Mouse (Mus musculus) B cell, adult 2 months (primary cell): Measurements from ENCODE around the gene Thada.
A peak's percentile ranks its signal among the peaks of the same experiment; 100 is the strongest.

Source experiments
- DNase-seq, 2 experiments: peaks; one replicate each; pipeline ENCODE4 v3.0.0; 2022

Thada gene

DNA sequence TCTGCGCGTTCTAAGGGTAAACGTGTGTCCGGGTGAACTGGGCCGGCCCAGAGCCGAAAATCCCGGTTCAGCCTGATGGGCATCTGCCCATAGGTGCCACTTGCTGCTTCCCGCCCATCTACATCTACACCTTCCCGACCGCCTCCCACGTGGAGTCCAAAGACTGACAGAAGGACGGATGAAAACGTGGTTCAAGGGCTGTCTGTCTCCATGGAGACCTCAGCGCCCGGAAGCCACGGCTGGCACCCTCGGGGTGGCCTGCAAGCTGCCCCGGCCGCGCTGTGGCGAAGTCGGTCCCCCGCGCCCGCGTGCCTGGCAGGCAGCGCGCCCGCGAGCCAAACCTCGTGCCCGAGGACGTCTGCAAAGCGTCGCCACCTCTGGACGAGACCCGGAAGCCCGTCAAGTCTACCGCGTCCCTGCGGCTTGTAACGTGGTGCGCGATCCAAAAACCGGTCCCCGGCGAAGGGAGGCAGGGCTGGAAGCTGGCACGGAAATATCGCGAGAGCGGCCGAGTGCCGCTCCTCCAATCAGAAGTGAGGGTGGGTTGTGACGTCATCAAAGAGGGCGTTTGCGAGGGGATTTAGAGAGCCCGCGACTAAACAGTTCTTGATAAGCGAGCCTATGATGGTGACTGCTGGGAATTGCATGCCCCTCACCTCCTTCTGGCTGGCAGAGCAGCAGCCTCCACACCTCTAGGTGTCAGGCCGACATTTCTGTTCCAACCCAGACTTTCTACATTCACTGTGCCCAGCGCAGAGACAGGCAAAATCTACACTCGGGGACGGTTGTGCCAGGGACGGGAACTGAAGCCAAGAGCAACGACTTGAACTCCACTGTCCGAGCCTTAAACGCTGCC, at the start of gene Thada:
Thada (minus strand) TSS at position 453 of the 856 bp plus-strand sequence.
- peak; percentile 99 for DNase-seq

DNA sequence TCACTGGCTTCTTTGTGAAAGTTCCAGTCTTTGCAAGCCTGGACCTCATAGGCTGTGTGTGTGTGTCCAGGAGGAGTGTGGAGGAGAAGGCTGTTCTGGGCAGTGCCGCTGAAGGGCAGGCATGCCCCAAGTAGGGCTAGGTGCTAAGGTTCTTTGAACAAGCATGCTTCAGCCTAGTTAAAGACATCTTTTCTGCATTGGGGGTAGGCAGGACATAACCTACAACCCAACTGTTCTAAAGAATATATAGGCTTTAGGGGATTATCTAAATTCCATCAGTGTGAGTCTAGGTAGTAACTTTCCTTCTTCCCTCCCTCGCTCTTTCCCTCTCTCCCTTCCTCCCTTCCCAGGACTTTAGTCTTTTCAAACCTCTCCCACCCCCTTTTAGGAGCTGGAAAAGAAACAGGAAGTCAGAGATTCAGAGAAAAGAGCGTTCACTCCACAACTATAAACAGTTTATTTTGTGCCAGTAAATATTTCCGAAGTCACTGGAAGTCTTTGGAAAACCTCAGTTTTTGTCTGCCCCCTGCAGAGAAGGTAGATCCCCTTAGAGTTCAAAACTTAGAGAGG, 46.6 kb upstream of the Thada start:
- DNase-seq = peak in 1 of 2 experiments; percentile 11

DNA sequence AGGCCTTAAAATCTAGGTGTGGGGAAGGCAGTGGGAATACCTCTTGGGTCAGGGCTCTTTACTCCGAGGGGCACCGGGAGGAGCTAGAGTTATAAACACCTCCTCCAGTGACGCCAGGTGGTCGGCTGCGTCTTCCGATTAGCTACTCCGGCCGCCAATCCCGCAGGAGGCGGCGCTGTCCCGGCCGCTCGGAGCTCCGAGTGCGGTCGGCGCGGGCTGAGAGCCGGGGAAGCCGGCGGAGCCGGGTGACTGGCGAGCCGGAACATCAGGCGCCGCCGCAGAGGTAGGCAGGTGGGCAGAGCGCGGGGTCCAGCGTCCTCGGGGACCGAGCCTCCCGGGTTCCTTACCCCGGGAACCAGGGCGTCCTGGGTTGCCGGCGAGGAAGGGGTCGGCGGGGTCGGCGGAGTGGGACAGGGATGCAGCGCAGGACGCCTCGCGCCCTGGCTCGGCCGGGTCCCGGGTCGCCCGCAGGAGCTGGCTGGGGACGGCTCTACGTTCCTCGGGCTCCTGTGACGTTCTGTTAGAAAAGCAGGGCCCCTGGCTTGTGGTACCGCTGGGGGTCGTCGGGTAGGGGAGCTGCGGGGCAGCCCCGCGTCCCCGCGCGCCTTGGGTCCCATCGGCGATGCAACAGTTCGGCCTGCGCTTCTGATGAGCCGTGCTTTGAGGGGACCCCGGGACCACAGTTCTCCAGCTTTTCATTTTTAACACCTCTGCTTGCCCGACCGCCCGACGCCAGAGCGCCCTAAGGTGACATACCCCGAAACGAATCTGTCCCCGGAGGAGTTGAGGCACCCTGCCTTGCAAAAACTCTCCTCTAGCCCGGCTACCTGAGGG, 45.9 kb upstream of the Thada start, which contains the start of gene Plekhh2:
Plekhh2 (plus strand) TSS at position 214 of the 834 bp plus-strand sequence.
- peak; percentile 4 to 11 for DNase-seq

DNA sequence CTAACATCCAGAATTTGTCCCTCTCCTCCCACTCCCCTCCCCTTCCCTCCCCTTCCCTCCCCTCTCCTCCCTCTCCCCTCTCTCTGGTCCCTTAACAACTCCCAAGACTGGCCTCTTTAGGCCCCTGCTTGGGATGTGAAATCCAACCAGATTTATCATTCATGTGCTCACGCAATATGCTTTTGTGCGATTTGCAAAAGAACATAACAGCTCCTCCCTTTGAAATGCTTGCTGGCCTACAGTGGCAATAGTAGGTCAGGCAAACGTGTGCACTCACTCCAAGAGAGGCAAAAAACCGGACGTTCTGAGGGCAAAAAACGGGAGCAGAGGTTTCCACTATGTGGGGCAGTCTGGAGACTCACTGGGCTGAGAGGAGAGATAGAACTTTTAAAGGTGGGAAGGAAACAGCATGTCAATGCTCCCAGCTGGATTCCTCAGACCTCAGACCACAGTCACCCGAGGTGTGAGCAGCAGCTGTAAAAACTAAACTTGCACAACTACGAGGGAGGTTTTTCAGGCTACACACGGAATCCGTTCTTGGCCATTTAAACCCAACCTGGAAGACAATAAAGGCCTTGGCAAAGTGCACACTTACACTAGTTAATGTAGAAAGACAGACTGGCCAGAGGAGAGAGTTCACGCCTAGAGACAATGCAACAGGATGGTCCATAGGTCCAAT, 45.1 kb upstream of the Thada start:
- no peak for DNase-seq

DNA sequence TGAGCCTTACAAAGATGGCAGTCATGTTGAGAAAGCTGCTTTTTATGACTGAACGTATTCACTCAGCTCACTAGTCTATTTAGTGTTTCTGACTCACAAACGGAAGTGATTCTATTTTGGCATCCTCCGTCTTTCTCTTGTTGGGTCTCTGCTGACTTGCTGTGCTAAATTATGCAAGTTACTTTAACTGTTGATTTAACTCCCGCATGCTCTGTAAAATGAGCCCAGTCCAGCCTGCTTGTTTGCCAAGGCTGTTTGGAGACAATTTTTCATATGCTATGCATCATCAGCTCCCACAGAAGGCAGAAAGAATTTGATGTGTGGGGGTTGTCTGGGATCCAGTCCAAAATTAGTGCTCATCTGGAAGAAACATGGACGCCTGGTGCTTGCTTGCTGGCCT, 44.4 kb upstream of the Thada start:
- DNase-seq = no peak

DNA sequence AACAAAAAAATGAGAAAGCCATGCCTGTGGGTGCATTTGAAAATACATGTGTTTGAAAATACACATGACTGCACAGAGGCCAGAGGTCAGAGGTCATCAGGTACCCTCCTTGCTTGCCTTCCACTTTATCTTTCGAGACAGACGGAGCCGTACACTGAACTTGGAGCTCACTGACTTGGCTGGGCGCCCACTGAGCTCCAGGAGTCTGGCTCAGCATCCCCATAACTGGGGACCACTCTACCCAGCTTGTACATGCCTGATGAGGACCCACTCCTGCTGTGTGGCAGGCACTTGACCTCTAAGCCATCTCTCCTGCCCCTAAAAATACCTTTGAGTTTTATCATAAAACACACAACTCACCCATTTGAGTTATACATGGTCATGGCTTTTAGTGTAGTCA, 43.2 kb upstream of the Thada start:
- DNase-seq = no peak

DNA sequence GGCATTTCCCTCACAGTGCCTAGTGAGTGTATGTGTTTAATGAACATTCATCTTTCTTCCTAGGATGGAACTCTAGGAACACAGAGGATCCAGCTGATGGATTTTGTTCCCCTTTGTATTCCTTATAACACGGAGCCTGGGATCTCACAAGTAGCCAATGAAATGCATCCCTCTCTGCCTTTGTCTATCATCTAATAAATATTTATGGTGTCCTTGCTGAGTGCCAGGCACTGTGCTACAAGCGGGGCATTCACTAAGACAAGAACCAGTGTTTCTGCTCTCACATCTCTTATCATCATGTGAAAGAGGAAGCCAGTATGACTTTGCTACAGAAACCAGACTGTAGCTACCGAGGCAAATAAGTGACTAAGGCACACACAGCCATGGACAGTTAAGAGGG, 42.7 kb upstream of the Thada start:
- DNase-seq = no peak

DNA sequence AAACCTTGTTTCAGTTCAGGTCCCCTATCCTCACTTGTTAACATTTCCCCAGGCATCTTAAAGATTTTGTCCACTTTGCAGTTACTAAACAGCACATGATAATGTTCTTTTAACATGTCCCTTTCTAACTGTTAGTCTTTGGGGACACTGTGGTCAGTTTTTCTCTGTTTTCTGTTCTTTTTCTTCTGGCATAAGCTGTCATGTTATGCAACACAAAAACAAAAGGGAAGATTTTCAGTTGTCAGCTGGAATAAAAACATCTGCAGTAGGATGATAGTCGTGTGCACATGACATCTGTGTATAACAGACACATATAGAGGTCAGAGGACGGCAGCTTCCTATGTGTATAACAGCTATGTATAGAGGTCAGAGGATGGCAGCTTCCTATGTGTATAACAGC, 39.9 kb upstream of the Thada start:
- DNase-seq = no peak

DNA sequence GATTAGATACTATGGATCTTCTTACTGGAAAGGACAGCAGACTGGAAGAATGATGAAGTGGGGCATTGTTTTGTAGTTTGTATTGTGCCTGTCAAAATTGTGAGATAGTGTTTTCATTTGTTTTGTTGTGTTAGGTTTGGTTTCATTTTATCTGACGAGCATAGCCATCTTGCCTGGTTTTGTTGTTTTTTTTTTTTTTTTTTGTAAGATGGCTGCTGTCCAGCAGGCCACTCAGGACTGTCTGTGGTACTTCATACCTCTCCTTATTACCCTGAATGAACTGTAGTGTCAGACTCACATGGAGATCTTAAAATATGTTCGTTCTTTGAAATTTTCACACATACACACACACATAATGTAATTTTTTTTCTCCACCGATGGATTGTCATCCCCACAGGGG, 36.3 kb upstream of the Thada start:
- DNase-seq = no peak

DNA sequence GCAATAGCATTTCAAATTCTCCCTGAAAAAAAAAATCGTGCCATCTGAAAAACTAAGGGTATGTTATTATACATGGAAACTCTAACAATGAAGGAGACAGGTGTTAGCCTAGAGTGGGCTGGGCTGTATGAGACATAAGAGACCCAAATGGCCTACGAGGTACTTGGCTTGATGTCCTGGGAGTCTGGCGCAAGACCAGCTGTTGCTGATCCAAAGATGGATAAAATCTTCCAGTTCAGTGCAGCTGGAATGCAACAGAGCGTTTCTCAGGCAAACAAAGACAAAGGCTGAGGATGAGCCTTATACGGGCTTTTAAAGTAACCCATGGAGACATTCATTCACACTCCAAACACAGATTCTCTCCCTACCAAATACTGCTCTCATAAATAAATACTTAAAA, 32.6 kb upstream of the Thada start:
- DNase-seq = no peak

DNA sequence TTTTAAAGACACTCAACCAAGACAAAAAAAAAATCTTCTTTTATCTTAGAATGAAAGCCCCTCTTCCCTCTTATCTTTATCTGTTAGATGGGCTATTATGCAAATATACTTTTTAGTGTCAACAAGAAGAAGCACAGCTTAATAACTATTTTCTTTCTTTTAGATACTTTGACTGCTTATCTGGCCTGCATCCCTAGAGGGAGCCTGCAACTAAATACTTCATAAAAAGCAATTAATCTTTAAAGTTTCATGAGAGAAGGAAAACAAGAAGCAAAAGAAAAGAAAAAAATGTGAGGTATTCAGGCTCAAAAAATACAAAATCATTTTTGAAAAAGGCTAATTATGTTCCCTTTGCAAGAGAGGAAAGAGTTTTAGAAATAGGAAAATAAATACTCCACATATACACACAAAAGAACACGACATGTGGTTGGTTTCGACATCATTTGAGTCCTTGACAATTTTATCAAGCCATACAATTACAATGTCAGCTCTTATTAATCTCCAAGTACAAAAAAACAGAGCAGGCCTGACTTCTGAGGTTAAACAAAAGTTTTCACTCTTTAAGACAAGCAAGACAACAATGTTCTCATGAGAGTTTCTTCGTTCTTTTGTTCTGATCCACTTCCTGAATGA, 32.1 kb upstream of the Thada start:
- DNase-seq = no peak

DNA sequence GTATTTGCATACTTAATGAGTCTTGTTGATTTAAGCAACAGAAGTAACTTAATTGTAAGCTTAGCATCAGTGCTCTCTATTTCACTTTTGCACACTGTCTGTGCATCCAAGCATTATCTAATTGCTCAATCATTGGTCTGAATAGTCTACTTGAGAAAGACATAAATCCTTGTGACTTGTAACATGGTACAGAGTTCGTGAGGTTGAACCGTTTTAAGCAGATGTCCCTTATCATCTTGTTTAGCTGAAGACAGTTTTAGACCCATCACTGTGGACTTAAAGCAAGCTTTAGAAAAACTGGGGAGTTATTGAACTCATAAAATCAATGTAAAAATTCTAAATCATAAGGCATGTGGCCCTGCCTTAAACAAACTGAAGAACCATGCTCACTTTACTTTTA, 31.6 kb upstream of the Thada start:
- no peak for DNase-seq

DNA sequence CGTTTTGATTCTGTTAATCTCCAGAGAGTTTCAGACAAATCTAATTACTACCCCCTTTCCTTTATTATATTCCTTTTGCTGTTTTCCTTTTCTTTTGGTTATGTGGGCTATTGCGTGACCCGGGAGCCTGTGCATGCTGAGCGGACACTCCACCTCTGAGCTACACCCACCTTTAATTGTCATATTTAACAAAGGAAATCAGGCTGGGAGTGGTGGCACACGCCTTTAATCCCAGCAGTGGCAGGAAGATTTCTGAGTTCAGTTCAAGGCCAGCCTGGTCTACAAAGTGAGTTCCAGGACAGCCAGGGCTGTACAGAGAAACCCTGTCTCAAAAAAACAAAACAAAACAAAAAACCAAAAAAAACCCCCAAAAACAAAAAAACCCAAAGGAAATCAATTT, 31.0 kb upstream of the Thada start:
- no peak for DNase-seq

DNA sequence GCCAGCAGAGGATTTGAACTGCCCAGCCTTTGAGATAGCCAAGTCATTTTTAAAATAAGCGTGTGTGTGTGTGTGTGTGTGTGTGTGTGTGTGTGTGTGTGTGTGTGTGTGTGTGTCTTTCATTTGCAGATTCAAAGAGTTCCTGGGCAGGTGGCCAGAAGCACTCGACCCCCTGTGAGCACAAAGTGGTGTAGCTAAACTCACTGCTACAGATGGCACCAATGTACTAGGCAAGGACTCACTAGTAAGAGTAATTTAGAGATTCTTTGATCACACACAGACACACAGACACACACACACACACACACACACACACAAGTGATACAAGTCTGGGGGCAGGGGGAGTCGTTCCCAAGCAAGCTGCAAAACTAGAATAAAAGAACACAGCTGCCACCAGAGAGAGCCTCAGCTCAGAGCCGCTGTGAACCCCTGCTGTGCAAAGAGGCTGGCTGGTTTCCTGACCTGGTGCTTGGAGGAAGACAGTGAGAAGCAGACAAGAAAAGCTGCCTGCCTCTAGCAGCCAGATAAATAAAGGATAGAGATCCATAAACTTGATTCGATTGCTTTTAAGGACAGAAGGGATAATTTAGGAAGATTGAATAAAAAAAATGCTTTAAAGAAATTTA, 26.4 kb upstream of the Thada start:
- DNase-seq = no peak

DNA sequence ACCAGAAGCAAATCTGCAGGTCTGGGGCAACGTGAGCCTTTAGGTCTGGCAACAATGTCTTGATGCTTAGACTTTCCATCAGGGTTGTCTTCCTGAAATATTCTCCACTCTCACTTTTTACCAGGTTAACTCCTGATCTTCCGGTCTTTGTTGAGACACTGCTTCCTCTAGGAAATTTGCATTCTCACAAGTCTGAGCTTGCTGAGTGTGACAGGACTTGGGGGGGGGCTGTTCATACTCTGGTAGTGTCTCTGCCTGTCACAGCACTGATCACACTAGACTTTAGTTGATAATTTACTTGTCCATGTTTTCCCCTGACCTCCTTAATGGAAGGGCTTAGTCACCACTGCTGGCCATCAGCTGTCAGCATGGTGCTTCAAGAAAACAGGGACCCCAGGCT, 21.4 kb upstream of the Thada start:
- DNase-seq = no peak

DNA sequence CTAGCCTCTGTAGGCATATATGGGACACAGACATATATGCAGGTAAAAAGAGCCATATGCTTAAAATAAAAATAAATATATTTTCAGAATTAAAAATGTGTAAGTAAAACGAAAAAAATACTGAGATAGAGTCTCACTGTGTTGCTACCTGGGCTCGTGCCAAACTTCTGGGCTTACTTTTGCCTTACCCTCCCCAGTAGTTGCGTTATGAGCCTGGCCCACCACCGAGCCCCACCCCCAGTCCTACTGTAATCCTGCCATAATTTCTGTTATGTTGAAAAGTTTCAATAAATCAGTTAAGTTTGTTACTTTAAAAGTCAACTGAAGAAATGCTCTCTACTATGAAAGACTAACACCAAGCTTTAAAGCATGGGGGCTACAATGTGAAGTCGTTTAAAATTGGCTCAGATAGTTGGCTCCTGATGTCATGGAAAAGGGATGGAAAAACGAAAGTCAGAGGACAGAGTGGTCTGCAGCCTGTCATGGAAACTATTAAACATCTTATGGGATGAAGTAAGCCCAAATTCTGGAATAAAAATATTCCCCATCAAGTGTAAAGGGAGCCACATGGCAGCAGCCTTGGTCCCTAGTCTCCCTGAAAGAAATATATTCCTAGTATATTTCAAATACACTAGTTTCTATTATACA, 17.8 kb upstream of the Thada start:
- no peak for DNase-seq

DNA sequence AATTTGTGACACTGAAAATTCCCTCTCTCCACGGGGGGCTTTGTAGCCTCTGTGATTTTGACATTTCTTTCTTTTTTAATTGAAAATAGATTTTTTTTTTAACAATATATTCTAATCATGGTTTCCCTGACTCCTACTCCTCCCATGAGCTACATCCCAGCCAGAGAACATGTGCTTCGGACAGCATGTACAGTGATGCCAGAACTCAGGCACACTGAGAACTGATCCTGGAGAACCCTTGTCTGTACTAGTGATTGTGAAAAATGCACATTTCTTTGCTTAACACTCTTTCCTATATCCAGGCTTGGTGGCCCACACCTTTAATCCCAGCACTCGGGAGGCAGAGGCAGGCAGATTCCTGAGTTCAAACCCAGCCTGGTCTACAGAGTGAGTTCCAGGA, 16.8 kb upstream of the Thada start:
- no peak for DNase-seq

DNA sequence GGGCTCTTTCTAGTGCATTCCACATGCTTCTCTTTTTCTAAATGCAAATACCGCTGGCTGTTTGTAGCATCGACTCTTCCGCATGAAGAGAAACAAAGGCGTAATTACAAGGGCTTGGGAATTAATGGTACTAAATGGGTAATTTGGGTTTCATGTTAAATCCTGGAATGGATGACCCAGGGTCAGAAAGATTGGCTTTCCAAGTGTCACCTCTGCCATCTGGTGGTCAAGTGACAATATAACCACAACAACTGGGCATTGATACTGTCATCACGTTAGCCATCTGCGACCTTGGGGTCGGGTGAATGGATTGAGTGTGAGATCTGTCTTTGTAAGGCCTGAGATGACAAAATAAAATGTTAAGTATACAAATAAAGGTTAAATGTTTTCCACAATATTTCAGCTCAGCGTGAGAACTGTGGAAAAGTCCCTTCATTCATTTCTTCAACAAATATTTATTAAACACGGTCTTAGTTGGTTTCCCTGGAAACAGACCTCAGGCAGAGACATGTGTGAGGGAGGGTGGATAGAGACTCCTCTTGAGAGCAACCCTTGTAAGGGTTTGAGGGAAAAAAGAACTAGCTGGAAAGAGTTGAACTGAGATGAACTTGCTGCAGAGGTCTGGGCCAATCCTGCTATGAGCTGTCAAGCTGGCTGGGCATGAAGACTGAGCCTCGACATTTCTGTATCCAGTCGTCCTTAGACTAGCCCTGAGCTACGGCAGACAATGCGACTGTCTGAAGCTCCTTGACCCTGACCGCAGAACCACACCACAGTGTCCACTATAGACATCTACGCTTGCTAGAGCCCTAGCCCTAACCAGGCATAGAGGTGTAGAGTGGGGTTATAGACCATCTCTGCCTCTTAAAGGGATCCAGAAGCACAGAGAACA, 14.7 kb upstream of the Thada start:
- peak; percentile 35 to 39 for DNase-seq

DNA sequence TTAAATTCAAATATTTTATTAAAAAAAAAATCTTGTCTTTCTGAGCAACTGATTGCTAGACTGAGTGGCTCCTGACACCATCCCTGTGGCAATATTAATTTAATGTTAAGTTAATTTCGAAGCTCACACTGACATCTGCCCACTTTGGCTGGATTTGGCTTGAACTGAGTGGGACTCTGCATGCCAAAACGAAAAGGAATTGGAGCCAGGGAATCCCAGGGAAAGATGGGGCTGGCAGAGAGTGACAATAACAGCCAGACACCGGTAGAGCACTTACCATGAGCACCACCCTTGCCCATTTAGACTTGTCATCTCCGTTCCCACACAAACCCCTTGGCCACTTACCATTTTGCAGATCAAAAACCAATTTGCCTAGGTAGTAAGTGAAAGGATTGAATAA, 12.3 kb upstream of the Thada start:
- no peak for DNase-seq

DNA sequence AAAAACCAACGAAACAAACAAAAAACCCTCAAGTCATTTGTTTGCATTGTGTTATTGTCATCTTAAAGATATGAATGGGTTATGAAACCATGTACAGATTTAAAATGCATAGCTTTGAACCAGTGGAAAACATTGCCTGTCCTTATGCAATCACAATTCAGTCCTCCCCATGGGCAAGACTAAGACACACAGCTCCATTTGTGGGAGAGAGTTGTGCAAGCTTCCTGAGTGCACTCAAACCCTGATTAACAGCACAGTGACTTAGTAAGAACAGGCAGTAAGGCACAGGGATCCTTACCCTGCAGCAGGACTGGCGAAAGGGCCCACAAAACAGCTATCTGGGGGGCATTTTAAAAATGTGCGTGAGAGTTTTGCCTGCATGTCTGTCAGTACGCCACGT, 11.2 kb upstream of the Thada start:
- DNase-seq = no peak

DNA sequence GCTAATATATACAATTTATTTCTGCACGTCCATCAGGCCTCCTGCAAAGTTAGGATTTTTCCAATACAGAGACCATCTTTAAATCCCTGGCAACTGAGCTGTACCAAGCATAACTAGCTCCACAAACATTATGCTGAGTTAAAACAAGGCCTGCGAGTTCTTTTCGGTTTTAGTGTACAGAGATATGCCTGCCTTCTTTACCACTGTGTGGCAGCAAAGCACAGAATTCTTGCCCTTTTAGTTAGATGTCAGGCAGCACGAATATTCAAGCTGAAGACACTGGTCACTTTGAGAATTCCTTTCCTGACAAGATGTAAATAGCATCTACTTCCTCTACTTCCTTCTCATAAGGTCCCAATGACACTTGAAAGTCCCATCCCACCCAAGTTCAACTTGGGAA, 8.3 kb upstream of the Thada start:
- DNase-seq = no peak
